Mouse (Mus musculus): ENCODE data around the gene Sez6.

The Sez6 gene

DNA sequence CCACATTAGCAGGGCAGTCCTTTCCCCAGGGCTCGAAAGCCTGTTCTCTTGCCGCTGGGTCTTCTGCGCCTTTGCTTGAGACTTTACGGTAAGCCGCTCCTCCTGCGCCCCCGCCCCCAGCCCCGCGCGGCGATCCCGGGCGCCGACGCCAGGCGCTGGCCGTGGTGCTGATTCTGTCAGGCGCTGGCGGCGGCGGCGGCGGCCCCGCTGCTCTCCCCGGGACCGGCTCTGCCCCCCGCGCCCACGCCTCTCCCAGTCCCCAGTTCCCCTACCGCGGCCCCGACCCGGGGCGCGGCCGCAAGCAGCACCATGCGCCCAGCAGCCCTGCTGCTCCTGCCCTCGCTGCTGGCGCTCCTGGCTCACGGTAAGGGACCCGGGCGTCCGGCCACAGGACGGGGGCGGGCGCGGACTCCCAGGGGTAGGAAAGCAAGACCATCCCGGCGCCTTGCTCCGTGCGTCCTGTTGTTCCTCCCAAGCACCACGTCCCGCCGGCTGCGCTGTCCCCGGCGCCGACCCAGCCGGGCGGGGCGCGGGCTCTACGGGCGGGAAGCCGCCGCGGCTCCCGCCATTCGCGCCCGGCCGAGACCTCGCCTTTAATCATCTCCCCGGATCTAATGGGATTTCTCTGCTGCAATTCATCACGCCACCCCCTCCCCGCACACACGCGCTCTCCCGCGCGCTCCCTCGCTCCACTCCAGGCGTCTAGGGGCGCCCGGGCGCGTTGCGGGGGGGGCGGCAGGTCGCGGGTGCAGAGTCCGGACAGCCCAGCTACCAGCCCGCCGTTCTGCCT lies at the start of gene Sez6:
TSS of gene Sez6 (plus strand) at position 50 of the 790 bp plus-strand sequence.
- peak; percentile 64 to 71 for DNase-seq

DNA sequence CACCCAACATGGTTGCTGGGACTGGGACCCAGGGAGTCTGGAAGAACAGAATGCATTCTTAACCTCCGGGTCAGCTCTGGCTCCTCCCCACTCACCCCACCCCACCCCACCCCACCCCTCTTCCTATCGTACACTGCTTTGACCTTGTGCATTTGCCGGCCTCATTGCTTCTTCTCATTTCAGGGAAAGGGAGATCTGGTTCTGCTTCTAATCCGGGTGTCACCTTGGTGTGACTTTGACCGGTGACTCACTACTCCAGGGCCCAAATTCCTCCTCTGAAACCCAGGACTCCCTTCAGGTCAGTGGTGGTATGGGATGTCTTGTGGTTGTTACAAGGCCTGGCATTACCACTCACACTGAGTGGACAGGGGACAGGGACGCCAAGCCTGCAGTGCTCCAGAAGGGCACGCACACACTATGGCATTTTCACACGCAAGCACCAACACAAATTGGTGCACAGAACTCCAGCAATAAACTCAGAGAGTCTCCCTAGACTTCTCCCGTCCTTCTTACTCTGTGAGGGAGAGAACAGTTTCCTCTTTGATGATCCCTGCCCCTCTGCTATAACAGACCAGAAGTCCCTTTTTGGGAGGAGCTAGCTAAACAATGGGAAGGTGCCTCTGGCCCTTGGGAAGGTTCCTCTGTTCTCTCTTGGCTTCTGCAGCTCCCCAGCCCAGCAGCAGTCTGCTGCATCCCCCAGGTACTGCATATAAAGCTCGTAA lies 45.9 kb upstream of the Sez6 start:
- peak in 1 of 2 experiments; percentile 43 for DNase-seq

GRCm38 (mm10) chr11:77885246-77885575 lies 45.4 kb upstream of the Sez6 start:
- DNase-seq: no peak

GRCm38 (mm10) chr11:77887373-77887960 lies 43.1 kb upstream of the Sez6 start:
- DNase-seq: no peak

DNA sequence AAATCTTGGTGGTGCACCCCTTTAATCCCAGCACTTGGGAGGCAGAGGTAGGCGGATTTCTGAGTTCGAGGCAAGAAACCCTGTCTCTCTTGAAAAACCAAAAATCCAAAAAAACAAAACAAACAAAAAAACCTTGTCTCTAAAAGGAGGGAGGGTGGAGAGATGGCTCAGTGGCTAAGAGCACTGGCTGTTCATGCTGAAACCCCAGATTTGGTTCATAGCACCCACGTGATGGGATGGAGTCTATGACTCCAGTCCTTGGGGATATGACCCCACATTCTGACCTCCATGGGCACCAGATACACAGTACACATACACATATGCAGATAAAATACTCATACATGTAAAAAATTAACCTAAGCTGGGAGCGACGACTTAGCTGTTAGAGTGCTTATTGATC lies 41.8 kb upstream of the Sez6 start:
- DNase-seq: no peak

DNA sequence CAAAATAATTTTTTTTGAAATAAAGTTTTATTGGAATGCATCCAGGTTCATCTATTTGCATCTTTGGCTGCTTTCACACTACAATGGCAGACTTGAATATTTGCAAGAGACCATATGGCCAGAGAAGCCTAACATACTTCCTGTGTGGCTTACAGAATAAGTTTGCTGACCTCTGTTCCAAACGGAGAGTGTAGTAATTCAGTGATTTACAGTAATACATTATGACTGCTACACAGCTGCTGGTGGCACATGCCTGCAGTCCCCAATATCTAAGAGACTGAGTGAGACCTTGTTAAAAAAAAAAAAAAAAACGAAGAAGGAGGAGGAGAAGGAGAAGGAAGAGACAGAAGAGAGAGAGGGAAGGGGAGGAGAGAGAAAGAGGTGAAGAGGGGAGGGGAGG lies 41.1 kb upstream of the Sez6 start:
- no peak for DNase-seq

GRCm38 (mm10) chr11:77890648-77891258 lies 39.8 kb upstream of the Sez6 start:
- peak; percentile 63 to 82 for DNase-seq

GRCm38 (mm10) chr11:77892883-77893282 lies 37.7 kb upstream of the Sez6 start:
- DNase-seq: no peak

GRCm38 (mm10) chr11:77893283-77893682 lies 37.3 kb upstream of the Sez6 start:
- DNase-seq: no peak

GRCm38 (mm10) chr11:77893787-77894718 lies 36.5 kb upstream of the Sez6 start, which contains the start of gene Pipox:
Pipox (minus strand) TSS chr11:77894096.
- DNase-seq: peak; percentile 98

DNA sequence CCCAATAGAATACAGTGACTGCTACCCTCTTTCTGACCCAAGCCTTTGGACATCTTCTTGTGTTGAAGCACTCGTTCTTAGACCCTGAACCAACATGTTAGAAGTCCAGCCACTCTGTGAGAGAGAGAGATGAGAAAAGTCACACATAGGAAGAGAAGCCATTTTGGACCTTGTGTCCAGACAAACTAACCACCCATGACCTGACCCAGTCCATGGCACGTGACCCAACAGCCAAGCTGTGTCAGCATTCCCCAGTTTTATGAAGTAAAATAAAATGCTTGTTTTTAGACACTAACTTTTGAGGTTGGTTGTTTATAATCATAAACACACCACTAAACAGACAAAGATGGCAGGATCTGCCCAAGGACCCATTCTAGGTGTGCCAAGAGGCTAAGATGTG lies 35.6 kb upstream of the Sez6 start:
- DNase-seq: no peak

- no peak for DNase-seq
Measured at GRCm38 (mm10) chr11:77896011-77896410, 34.6 kb upstream of the Sez6 start.

GRCm38 (mm10) chr11:77896480-77896819 lies 34.1 kb upstream of the Sez6 start:
- DNase-seq: no peak

DNA sequence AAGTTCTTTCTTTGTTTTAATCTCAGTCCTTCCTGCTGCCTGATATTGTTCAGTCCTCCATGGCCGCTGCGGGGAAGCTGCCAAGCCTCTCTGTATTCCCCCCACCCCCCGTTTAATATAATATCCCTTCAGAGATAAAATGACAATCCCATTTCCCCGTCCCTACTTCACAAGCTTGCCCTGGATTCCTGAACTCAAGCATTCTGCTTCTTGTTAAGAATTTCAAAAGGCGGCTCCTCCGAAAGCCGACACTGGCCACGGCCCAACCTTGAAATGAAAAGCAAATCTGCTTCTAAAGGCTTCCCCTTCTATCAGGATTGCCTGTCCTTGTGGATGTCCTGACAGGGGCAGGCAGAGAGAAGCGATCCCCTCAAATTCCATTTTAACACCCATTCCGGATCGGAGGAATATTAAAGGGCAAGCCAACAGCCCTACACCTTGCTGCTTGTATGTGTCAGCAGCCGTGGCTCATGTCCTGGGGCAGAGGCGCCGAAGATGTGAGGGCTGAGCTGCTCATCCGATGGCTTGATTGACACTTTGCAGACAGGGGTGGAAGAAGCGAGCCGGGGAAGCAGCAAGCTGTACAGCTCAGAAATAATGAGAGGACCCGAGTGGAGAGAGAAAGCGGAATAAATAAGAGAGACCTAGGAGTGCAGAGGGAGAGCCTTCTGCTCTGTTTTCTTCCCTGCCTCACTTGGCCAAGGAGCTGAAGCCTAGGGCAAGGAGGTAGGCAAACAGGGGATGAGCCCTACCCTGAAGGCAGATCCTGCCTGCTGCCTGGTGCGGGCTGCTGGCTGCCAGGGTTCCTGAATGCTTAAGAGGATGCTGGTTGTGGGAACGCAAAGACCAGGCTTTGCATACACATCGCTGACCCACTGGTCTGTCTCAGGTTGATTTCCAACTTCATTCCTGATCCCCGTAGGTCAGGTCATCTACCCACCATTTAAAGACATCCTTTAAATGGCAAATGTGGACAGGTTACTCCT lies 33.5 kb upstream of the Sez6 start:
- no peak for DNase-seq

- no peak for DNase-seq
Measured at GRCm38 (mm10) chr11:77900187-77900586, 30.4 kb upstream of the Sez6 start.

- no peak for DNase-seq
Measured at GRCm38 (mm10) chr11:77900696-77901095, 29.9 kb upstream of the Sez6 start.

DNA sequence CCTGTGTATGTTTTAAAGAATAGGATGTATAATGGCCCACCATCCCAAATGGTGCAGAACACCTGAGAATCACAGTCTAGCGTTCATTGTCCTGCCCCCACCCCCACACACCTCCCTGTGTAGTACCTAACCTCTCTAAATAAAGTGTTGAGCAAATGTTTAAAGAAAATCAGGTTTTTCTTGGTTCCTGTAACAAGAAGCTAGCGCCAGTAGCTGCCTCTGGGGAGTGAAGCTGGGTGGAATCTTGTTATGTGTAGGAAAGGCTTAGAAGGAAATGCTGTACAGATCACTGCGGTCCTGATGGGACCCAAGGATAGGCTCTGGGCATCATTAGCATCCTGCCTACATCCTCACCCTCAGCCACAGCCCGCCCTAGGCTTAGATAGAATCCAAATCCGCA lies 29.2 kb upstream of the Sez6 start:
- no peak for DNase-seq

- no peak for DNase-seq
Measured at GRCm38 (mm10) chr11:77901775-77902355, 28.7 kb upstream of the Sez6 start.

- no peak for DNase-seq
Measured at GRCm38 (mm10) chr11:77903761-77904160, 26.8 kb upstream of the Sez6 start.

- no peak for DNase-seq
Measured at GRCm38 (mm10) chr11:77904707-77905106, 25.9 kb upstream of the Sez6 start.
